Mouse (Mus musculus): ENCODE measurements at regions not wholly inside any gene's neighbourhood (a gene's known extent, or its start where the extent isn't known, plus 50 kb on each side); places are given as distances from the start of the nearest gene placed in this dataset.

DNA sequence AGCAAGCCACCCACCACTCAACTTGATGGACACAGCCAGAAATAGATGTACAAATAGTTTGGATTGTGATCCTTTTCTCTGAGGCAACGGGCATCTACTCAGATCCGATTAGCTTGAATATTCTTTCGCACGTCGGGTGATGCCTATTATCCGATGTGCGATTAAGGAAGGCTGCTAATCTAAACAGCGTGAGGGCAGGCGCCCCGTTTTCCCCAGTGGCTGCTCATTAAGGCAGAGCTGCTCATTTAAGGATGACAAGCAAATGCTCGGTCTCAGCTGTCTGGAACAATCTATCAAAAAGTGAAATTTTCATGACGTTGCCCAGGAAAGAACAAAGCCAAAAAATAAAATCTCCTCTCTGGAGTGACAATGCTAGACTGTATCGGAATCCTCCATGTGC, 348.1 kb upstream of the Tbx3 start:
- TF ChIP-seq CTCF (IDR thresholded peaks at IDR 0.05; ENCODE audit: insufficient read depth, low read depth, low read length): no peak
- TF ChIP-seq POLR2A (IDR thresholded peaks at IDR 0.05; ENCODE audit: insufficient read depth, low read depth, low read length): no peak
- 32% methylated on average over 13 of the region's 13 CpGs for WGBS
- no peaks in the 10 kb centered on the region for H3K4me1 ChIP-seq (ENCODE audit: control insufficient read depth, insufficient read depth, low read length)
- no peak overlapping the region for H3K27ac ChIP-seq (ENCODE audit: insufficient read depth, low read depth, low read length)
- no peak overlapping the region for H3K4me3 ChIP-seq (ENCODE audit: insufficient read depth, low read depth, low read length)

DNA sequence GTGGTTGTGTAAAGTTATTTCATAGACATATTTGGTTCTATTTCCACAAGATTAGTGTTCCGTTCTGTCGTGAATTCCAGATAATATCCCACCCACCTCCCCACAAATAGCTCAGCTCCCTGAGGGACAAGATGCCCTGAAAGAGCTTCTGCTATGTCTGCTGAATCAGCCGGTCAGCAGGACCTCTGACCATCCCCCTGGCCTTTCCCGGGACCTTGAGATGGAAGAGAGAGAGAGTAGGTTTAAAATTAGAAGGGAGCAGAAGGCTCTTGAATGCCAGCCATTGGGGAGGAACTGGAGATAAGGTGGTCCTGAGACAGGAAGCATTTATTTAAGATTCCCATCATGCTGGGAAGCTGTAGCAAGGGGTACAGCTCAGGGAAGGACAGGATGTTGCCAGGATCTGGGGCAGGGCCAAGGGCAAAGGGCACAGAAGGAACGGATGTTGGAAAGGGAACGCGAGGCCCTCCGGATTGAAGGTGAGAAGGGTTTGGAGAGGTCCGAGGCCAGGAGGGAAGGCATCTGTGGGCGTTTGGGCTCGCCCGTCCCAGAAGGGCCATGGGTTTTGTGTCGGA, 344.7 kb upstream of the Tbx3 start:
- TF ChIP-seq POLR2A (IDR thresholded peaks at IDR 0.05; ENCODE audit: insufficient read depth, low read depth, low read length) (no peak), CTCF (IDR thresholded peaks at IDR 0.05; ENCODE audit: insufficient read depth, low read depth, low read length) (no peak)
- Histone ChIP-seq H3K4me1 (ENCODE audit: control insufficient read depth, insufficient read depth, low read length) (no peaks in the 10 kb centered on the region), H3K27ac (ENCODE audit: insufficient read depth, low read depth, low read length) (no peak overlapping the region), H3K4me3 (ENCODE audit: insufficient read depth, low read depth, low read length) (no peak overlapping the region)
- 85% methylated on average over 13 of the region's 13 CpGs for WGBS

DNA sequence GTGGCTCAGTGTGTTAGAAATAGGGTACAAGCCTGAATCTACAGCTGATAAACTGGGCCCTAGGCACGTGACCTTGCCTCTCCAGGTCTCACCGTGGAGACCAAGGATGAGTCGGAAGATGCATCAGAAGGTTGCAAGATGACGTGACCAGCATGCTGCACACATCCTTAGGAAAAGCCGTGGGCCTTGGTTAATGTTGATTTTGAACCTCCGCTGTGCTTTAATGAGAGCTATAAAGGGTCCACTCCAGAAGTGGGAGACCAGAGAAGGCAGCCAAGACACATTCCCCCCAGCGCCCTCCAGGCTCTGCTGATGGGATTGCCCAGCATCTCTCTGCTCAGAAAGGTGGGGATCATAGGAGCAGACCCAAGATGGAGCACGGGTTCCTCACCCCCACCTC, 343.6 kb upstream of the Tbx3 start:
- WGBS: 90% methylated on average over 8 of the region's 8 CpGs
- Histone ChIP-seq H3K4me3 (ENCODE audit: insufficient read depth, low read depth, low read length) (no peak overlapping the region), H3K4me1 (ENCODE audit: control insufficient read depth, insufficient read depth, low read length) (no peaks in the 10 kb centered on the region), H3K27ac (ENCODE audit: insufficient read depth, low read depth, low read length) (no peak overlapping the region)
- TF ChIP-seq CTCF (IDR thresholded peaks at IDR 0.05; ENCODE audit: insufficient read depth, low read depth, low read length): no peak
- no peak for TF ChIP-seq POLR2A (IDR thresholded peaks at IDR 0.05; ENCODE audit: insufficient read depth, low read depth, low read length)

DNA sequence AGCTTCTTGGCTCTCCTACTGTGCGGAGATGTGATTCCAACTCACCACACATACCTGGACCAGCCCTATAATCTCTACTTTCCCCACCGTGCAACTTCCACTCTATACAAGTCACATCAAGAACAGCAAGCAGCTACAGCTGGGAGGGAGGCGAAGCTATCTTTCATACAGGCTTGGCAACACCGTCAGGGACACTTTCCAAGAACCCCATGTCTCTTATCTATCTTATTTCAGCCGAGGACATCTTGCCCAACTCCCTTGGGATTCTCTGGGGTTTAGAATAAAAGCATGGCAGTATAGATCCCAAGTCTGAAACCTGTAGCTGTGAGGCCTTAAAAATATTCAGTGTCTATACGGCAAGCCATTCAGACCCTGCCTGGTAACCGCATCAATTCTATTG, 341.5 kb upstream of the Tbx3 start:
- H3K4me3 ChIP-seq (ENCODE audit: insufficient read depth, low read depth, low read length): no peak overlapping the region
- no peak overlapping the region for H3K27ac ChIP-seq (ENCODE audit: insufficient read depth, low read depth, low read length)
- no peak for TF ChIP-seq POLR2A (IDR thresholded peaks at IDR 0.05; ENCODE audit: insufficient read depth, low read depth, low read length)
- no peak for TF ChIP-seq CTCF (IDR thresholded peaks at IDR 0.05; ENCODE audit: insufficient read depth, low read depth, low read length)
- WGBS: 91% methylated on average over 7 of the region's 7 CpGs
- H3K4me1 ChIP-seq (ENCODE audit: control insufficient read depth, insufficient read depth, low read length): no peaks in the 10 kb centered on the region

DNA sequence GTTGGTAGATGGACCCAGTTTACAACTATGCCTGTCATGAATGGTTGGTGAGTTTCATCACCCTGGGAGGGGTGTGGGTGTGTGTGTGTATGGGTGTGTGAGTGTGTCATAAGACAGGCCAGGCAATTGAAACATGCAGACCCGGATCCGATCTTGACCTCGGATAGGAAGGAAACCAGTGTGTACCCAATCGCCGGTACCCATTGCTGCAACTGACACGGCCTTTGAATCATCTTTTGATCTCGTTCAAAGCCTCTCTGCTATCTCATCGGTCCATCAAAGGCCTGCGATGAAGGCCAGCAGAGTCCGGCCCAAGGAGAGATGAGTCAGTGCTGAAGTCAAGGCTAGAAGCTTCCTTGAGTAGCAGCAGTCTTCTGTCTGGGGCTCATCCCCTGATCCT, 341.1 kb upstream of the Tbx3 start:
- H3K4me1 ChIP-seq (ENCODE audit: control insufficient read depth, insufficient read depth, low read length): no peaks in the 10 kb centered on the region
- TF ChIP-seq CTCF (IDR thresholded peaks at IDR 0.05; ENCODE audit: insufficient read depth, low read depth, low read length) (no peak), POLR2A (IDR thresholded peaks at IDR 0.05; ENCODE audit: insufficient read depth, low read depth, low read length) (no peak)
- no peak overlapping the region for H3K4me3 ChIP-seq (ENCODE audit: insufficient read depth, low read depth, low read length)
- 88% methylated on average over 10 of the region's 10 CpGs for whole genome bisulfite sequencing
- no peak overlapping the region for H3K27ac ChIP-seq (ENCODE audit: insufficient read depth, low read depth, low read length)

DNA sequence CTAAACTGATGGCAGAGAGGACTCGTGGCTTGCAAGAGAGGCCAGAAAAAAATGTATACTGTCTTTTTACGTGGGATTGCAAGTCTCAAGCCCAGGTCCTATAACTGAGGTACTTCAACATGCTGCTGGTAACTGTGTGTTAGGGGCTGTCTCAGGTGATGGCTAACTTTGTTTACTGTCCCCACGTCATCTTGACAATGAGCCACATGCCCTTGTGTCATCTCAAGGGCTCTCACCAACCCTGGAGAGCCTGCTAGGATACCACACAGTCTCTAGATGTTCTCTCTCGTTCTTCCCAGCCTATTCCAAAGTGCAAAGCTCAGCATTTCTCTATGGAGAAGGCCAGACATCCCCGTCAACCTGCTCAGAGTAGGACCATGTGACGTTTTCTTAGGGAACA, 340.6 kb upstream of the Tbx3 start:
- no peak overlapping the region for H3K4me3 ChIP-seq (ENCODE audit: insufficient read depth, low read depth, low read length)
- WGBS: 88% methylated on average over 6 of the region's 6 CpGs
- no peak overlapping the region for H3K27ac ChIP-seq (ENCODE audit: insufficient read depth, low read depth, low read length)
- TF ChIP-seq CTCF (IDR thresholded peaks at IDR 0.05; ENCODE audit: insufficient read depth, low read depth, low read length) (no peak), POLR2A (IDR thresholded peaks at IDR 0.05; ENCODE audit: insufficient read depth, low read depth, low read length) (no peak)
- H3K4me1 ChIP-seq (ENCODE audit: control insufficient read depth, insufficient read depth, low read length): no peaks in the 10 kb centered on the region

DNA sequence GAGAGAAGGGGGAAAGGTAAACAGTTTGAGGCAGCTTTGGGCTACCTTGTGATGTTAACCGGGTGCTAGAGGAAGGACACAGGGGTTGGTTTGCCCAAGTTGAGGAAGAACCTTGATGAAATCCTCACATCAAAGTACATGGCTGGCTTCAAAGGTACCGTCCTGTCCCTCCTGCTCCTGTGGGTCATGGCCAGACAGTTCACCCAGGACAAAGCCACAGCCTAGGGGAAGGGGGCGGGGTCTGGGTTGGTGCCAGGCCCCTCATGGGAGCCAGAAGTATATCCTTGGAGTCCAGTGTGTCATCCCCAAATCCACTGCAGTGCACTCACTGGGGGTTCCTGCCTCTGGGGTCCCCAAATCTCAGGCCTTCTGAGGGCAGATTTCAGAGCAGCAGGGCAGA, 339.0 kb upstream of the Tbx3 start:
- TF ChIP-seq POLR2A (IDR thresholded peaks at IDR 0.05; ENCODE audit: insufficient read depth, low read depth, low read length): no peak
- no peak for TF ChIP-seq CTCF (IDR thresholded peaks at IDR 0.05; ENCODE audit: insufficient read depth, low read depth, low read length)
- Histone ChIP-seq H3K4me3 (ENCODE audit: insufficient read depth, low read depth, low read length) (no peak overlapping the region), H3K27ac (ENCODE audit: insufficient read depth, low read depth, low read length) (no peak overlapping the region), H3K4me1 (ENCODE audit: control insufficient read depth, insufficient read depth, low read length) (no peaks in the 10 kb centered on the region)
- 70% methylated on average over 3 of the region's 3 CpGs for WGBS

DNA sequence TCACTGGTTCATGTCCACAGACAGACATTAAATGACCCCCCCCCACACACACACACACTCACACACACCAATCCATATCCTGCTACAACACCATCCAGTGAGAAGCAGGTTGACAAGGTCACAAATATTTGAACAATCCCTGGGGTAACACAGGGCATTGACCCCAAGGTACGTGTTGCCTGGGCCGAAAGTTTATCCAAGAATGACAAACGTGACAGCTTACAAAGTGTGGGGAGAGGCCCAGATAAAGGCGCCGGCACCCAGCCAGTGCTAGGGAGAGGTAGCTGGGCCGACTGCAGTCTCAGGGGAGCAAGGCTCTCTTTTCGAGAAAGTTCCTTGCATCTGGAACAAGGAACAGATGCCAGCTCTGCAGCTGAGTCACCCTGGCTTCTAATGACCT, 337.8 kb upstream of the Tbx3 start:
- Histone ChIP-seq H3K4me3 (ENCODE audit: insufficient read depth, low read depth, low read length) (no peak overlapping the region), H3K4me1 (ENCODE audit: control insufficient read depth, insufficient read depth, low read length) (no peaks in the 10 kb centered on the region), H3K27ac (ENCODE audit: insufficient read depth, low read depth, low read length) (no peak overlapping the region)
- TF ChIP-seq CTCF (IDR thresholded peaks at IDR 0.05; ENCODE audit: insufficient read depth, low read depth, low read length) (no peak), POLR2A (IDR thresholded peaks at IDR 0.05; ENCODE audit: insufficient read depth, low read depth, low read length) (no peak)
- 88% methylated on average over 7 of the region's 7 CpGs for WGBS

DNA sequence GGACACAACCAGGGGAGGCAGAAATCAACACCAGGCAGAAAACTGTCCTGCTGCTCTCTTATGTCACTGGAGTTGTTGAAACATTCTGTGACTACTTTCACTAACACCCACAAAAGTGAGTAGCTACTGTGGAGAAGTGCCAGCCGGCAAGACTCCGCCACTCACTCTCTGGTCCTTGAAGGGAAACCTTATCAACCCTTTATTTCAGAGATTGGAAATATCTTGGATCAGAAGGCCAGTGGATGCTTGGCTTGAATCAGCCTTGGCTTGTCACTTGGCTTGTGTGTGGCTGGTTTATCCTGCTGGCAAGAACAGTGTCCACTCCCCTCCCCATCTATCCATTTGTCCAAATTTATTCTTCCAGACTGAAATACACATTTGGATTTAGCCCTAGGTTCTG, 335.3 kb upstream of the Tbx3 start:
- WGBS: 96% methylated on average over 2 of the region's 2 CpGs
- Histone ChIP-seq H3K4me3 (ENCODE audit: insufficient read depth, low read depth, low read length) (no peak overlapping the region), H3K27ac (ENCODE audit: insufficient read depth, low read depth, low read length) (no peak overlapping the region), H3K4me1 (ENCODE audit: control insufficient read depth, insufficient read depth, low read length) (no peaks in the 10 kb centered on the region)
- TF ChIP-seq POLR2A (IDR thresholded peaks at IDR 0.05; ENCODE audit: insufficient read depth, low read depth, low read length): no peak

DNA sequence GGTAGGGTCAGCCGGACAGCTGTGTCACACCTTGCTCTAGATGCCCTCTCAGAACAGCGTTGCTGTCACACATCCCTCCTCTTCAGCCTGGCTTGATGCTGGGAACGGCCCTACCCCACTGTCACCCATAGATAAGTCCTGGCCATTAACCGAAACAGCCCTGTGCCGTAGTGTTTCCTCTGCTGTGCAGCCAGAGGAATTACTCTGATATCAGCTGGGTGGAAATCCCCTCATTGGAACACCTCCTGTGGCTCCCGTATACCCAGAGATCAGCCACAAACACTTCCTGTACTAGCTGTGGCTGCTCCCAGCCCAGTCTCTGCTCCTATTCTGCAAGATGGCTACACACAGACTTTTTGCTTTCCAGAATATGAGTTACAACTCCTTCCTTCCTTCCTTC, 334.5 kb upstream of the Tbx3 start:
- Histone ChIP-seq H3K4me1 (ENCODE audit: control insufficient read depth, insufficient read depth, low read length) (no peaks in the 10 kb centered on the region), H3K27ac (ENCODE audit: insufficient read depth, low read depth, low read length) (no peak overlapping the region), H3K4me3 (ENCODE audit: insufficient read depth, low read depth, low read length) (no peak overlapping the region)
- WGBS: 89% methylated on average over 6 of the region's 6 CpGs
- no peak for TF ChIP-seq CTCF (IDR thresholded peaks at IDR 0.05; ENCODE audit: insufficient read depth, low read depth, low read length)
- TF ChIP-seq POLR2A (IDR thresholded peaks at IDR 0.05; ENCODE audit: insufficient read depth, low read depth, low read length): no peak
